Mouse (Mus musculus) testis, postnatal 14 days (tissue): ENCODE data around the gene Mab21l3.
A peak's percentile ranks its signal among the peaks of the same experiment; 100 is the strongest.

Experiments
- DNase-seq: peaks from one replicate; pipeline ENCODE4 v3.0.0; 2021; ENCODE audit warnings: low spot score

Mab21l3 gene

GRCm38 (mm10) chr3:101802746-101803145 is 46.0 kb downstream of the Mab21l3 start:
- DNase-seq = no peak

GRCm38 (mm10) chr3:101800596-101801018 is 48.2 kb downstream of the Mab21l3 start:
- DNase-seq = no peak

- DNase-seq = no peak
These were observed 48.7 kb downstream of the Mab21l3 start for GRCm38 (mm10) chr3:101799852-101800595.

GRCm38 (mm10) chr3:101797830-101798709 is 50.7 kb downstream of the Mab21l3 start:
- no peak for DNase-seq

- DNase-seq = no peak
These were observed 52.5 kb downstream of the Mab21l3 start for GRCm38 (mm10) chr3:101796212-101796611.

GRCm38 (mm10) chr3:101795387-101796039 is 53.2 kb downstream of the Mab21l3 start:
- peak; percentile 66 for DNase-seq

GRCm38 (mm10) chr3:101794666-101795065 is 54.1 kb downstream of the Mab21l3 start:
- no peak for DNase-seq

- no peak for DNase-seq
These were observed 54.7 kb downstream of the Mab21l3 start for GRCm38 (mm10) chr3:101794026-101794425.

GRCm38 (mm10) chr3:101792191-101792590 is 56.6 kb downstream of the Mab21l3 start:
- no peak for DNase-seq

- no peak for DNase-seq
These were observed 63.9 kb downstream of the Mab21l3 start for GRCm38 (mm10) chr3:101784768-101785424.

GRCm38 (mm10) chr3:101783793-101784192 is 65.0 kb downstream of the Mab21l3 start:
- DNase-seq = no peak

- DNase-seq = no peak
These were observed 67.8 kb downstream of the Mab21l3 start for GRCm38 (mm10) chr3:101780874-101781483.

GRCm38 (mm10) chr3:101778896-101779665 is 69.7 kb downstream of the Mab21l3 start:
- no peak for DNase-seq

- no peak for DNase-seq
These were observed 73.0 kb downstream of the Mab21l3 start for GRCm38 (mm10) chr3:101775732-101776131.

GRCm38 (mm10) chr3:101770540-101770939 is 78.2 kb downstream of the Mab21l3 start:
- no peak for DNase-seq

GRCm38 (mm10) chr3:101763566-101763965 is 85.2 kb downstream of the Mab21l3 start:
- DNase-seq = no peak
